Mouse (Mus musculus) brain, embryonic 14.5 days (tissue): ENCODE data around the gene Tbxas1.

Experiments used
- CTCF ChIP-seq: fragments of 200-500 bp; IDR thresholded peaks from 2 replicates; pipeline ENCODE4 v1.5.1; 2012; ENCODE audit warnings: inconsistent platforms, mild to moderate bottlenecking, moderate library complexity, borderline replicate concordance; ENCODE audit not compliant: insufficient read depth, insufficient read length; ENCODE audit errors: extremely low read depth
- POLR2A ChIP-seq: fragments of 200-500 bp; IDR thresholded peaks from 2 replicates; pipeline ENCODE4 v1.6.1; 2012; ENCODE audit warnings: mild to moderate bottlenecking, inconsistent platforms, borderline replicate concordance; ENCODE audit not compliant: poor library complexity, insufficient read depth, insufficient read length, severe bottlenecking; ENCODE audit errors: extremely low read depth

- TF ChIP-seq POLR2A, result no peak
- no peak for TF ChIP-seq CTCF
Measured at GRCm38 (mm10) chr6:38912121-38912660, 37.0 kb downstream of the Tbxas1 start.
